Mouse (Mus musculus) erythroblast, embryonic 14.5 days (primary cell): ENCODE results near the gene Rpap3. TPM values are rescaled to one million over a fixed set of nuclear protein-coding genes. Genes with fewer than 3 reads are reported as not detected.
A peak's percentile ranks its signal among the peaks of the same experiment; 100 is the strongest.

Source experiments
- H3K27me3 ChIP-seq: 2 replicates; pipeline ENCODE4 v1.6.1; 2012; ENCODE audit warnings: inconsistent platforms; ENCODE audit not compliant: control insufficient read depth
- H3K36me3 ChIP-seq: 2 replicates; pipeline ENCODE4 v1.6.1; 2012; ENCODE audit warnings: mild to moderate bottlenecking, inconsistent platforms; ENCODE audit not compliant: control insufficient read depth
- H3K4me1 ChIP-seq: 2 replicates; pipeline ENCODE4 v1.6.1; 2012; ENCODE audit warnings: inconsistent platforms; ENCODE audit not compliant: control insufficient read depth
- H3K4me3 ChIP-seq: replicated peaks from 2 replicates; pipeline ENCODE3; 2012; ENCODE audit warnings: moderate library complexity, mild to moderate bottlenecking, inconsistent platforms
- H3K9me3 ChIP-seq: 2 replicates; pipeline ENCODE4 v1.6.1; 2012; ENCODE audit warnings: low read length, inconsistent platforms, mixed read lengths; ENCODE audit not compliant: control insufficient read depth
- GATA1 ChIP-seq: IDR thresholded peaks from 2 replicates; pipeline ENCODE4 v1.6.1; 2012; ENCODE audit warnings: low read length, inconsistent platforms, mixed read lengths
- TAL1 ChIP-seq: IDR thresholded peaks from 3 replicates; pipeline ENCODE4 v1.6.1; 2012; ENCODE audit warnings: low read length, inconsistent platforms, mixed read lengths
- polyA plus RNA-seq: library from polyadenylated mRNA; stranded (reverse); fragments of >175 nt; gene quantifications from 2 replicates; pipeline ENCODE4 v1.2.3, GENCODE M21; 2012

Rpap3 gene
- polyA plus RNA-seq, 1 experiment: 0.42 TPM

- H3K9me3 ChIP-seq: peaks cover 3% of the 10 kb centered on the region; the same call in 1 of the 2 replicates
- H3K27me3 ChIP-seq: no peaks in the 10 kb centered on the region
- no peak for TF ChIP-seq GATA1
- no peak for TF ChIP-seq TAL1
- no peaks in the 10 kb centered on the region for H3K36me3 ChIP-seq
- no peak overlapping the region for H3K4me3 ChIP-seq
- peaks cover 10% of the 10 kb centered on the region for H3K4me1 ChIP-seq
Measured at GRCm38 (mm10) chr15:97666457-97666770, 39.2 kb downstream of the Rpap3 start.

- Histone ChIP-seq H3K36me3 (no peaks in the 10 kb centered on the region), H3K27me3 (no peaks in the 10 kb centered on the region; the same call in 1 of the 2 replicates), H3K4me3 (no peak overlapping the region), H3K9me3 (peaks cover 3% of the 10 kb centered on the region; the same call in 1 of the 2 replicates), H3K4me1 (peaks cover 10% of the 10 kb centered on the region)
- TF ChIP-seq GATA1 (no peak), TAL1 (no peak)
Measured at GRCm38 (mm10) chr15:97665770-97666456, 39.7 kb downstream of the Rpap3 start.

- Histone ChIP-seq H3K4me1 (peaks cover 10% of the 10 kb centered on the region), H3K36me3 (no peaks in the 10 kb centered on the region), H3K9me3 (peaks cover 3% of the 10 kb centered on the region; the same call in 1 of the 2 replicates), H3K27me3 (no peaks in the 10 kb centered on the region; the same call in 1 of the 2 replicates), H3K4me3 (no peak overlapping the region)
- TF ChIP-seq TAL1: no peak
- no peak for TF ChIP-seq GATA1
Measured at GRCm38 (mm10) chr15:97664981-97665668, 40.5 kb downstream of the Rpap3 start.

GRCm38 (mm10) chr15:97663750-97664406, 41.7 kb downstream of the Rpap3 start:
- Histone ChIP-seq H3K27me3 (no peaks in the 10 kb centered on the region; the same call in 1 of the 2 replicates), H3K36me3 (no peaks in the 10 kb centered on the region)
- no peak for TF ChIP-seq TAL1

GRCm38 (mm10) chr15:97658755-97659116, 46.9 kb downstream of the Rpap3 start:
- Histone ChIP-seq H3K4me1 (peaks cover 2% of the 10 kb centered on the region), H3K36me3 (no peaks in the 10 kb centered on the region), H3K4me3 (no peak overlapping the region), H3K9me3 (peaks cover 3% of the 10 kb centered on the region; the same call in 1 of the 2 replicates), H3K27me3 (no peaks in the 10 kb centered on the region; the same call in 1 of the 2 replicates)
- TF ChIP-seq TAL1 (no peak), GATA1 (no peak)

More at GRCm38 (mm10) chr15:97663750-97664406, 41.7 kb downstream of the Rpap3 start:
- Histone ChIP-seq H3K4me3 (peak overlapping the region; percentile 53), H3K9me3 (peaks cover 3% of the 10 kb centered on the region; the same call in 1 of the 2 replicates), H3K4me1 (peaks cover 10% of the 10 kb centered on the region)

GRCm38 (mm10) chr15:97657856-97658754, 47.5 kb downstream of the Rpap3 start:
- no peak for TF ChIP-seq TAL1
- TF ChIP-seq GATA1: no peak
- H3K36me3 ChIP-seq: no peaks in the 10 kb centered on the region
- H3K4me1 ChIP-seq: no peaks in the 10 kb centered on the region
- no peaks in the 10 kb centered on the region; the same call in 1 of the 2 replicates for H3K27me3 ChIP-seq
- peaks cover 3% of the 10 kb centered on the region; the same call in 1 of the 2 replicates for H3K9me3 ChIP-seq
- H3K4me3 ChIP-seq: no peak overlapping the region

- H3K4me1 ChIP-seq: no peaks in the 10 kb centered on the region
- H3K4me3 ChIP-seq: no peak overlapping the region
- TF ChIP-seq GATA1 (no peak), TAL1 (no peak)
- no peaks in the 10 kb centered on the region; the same call in 1 of the 2 replicates for H3K27me3 ChIP-seq
- no peaks in the 10 kb centered on the region for H3K36me3 ChIP-seq
- no peaks in the 10 kb centered on the region for H3K9me3 ChIP-seq
Measured at GRCm38 (mm10) chr15:97657420-97657819, 48.2 kb downstream of the Rpap3 start.

- peaks cover 5% of the 10 kb centered on the region for H3K9me3 ChIP-seq
- H3K36me3 ChIP-seq: no peaks in the 10 kb centered on the region
- no peaks in the 10 kb centered on the region for H3K27me3 ChIP-seq
- TF ChIP-seq TAL1: no peak
- no peak overlapping the region for H3K4me3 ChIP-seq
- H3K4me1 ChIP-seq: no peaks in the 10 kb centered on the region
Measured at GRCm38 (mm10) chr15:97649726-97650125, 55.9 kb downstream of the Rpap3 start.
